Mouse (Mus musculus): Measurements from ENCODE around the gene Apold1. TPM values are rescaled to one million over a fixed set of nuclear protein-coding genes. Genes with fewer than 3 reads are reported as not detected.

The Apold1 gene
- total and polyA plus RNA-seq, 2 experiments = 0.40 to 0.55 TPM

- no peak for TF ChIP-seq POLR2A (IDR thresholded peaks at IDR 0.05; ENCODE audit: extremely low read depth, insufficient read depth, low read length)
- no peak for DNase-seq (ENCODE audit: extremely low read depth, low read depth, low spot score)
- H3K36me3 ChIP-seq (ENCODE audit: control insufficient read depth, insufficient read depth, low read length) = peaks cover 47% of the 10 kb centered on the region
- H3K27me3 ChIP-seq (ENCODE audit: control insufficient read depth, insufficient read depth, low read length) = no peaks in the 10 kb centered on the region
- H3K9ac ChIP-seq (ENCODE audit: low read depth, low read length) = no peak overlapping the region
- WGBS = 87% methylated on average over 14 of the region's 14 CpGs
- no peak overlapping the region for H3K27ac ChIP-seq (replicated peaks; ENCODE audit: insufficient read depth, low read depth, low read length)
- no peak overlapping the region for H3K4me3 ChIP-seq (ENCODE audit: insufficient read depth, low read depth, low read length)
- no peaks in the 10 kb centered on the region for H3K79me2 ChIP-seq (ENCODE audit: control insufficient read depth, insufficient read depth, low read length)
- H3K4me1 ChIP-seq (ENCODE audit: control insufficient read depth, insufficient read depth, low read length) = no peaks in the 10 kb centered on the region
Measured at GRCm38 (mm10) chr6:135023379-135023778, 41.9 kb downstream of the Apold1 start.

- WGBS = 93% methylated on average over 1 of the region's 1 CpGs
- Histone ChIP-seq H3K27me3 (ENCODE audit: control insufficient read depth, insufficient read depth, low read length) (no peaks in the 10 kb centered on the region), H3K79me2 (ENCODE audit: control insufficient read depth, insufficient read depth, low read length) (no peaks in the 10 kb centered on the region), H3K9ac (ENCODE audit: low read depth, low read length) (no peak overlapping the region), H3K4me3 (ENCODE audit: insufficient read depth, low read depth, low read length) (no peak overlapping the region), H3K36me3 (ENCODE audit: control insufficient read depth, insufficient read depth, low read length) (peaks cover 34% of the 10 kb centered on the region), H3K4me1 (ENCODE audit: control insufficient read depth, insufficient read depth, low read length) (no peaks in the 10 kb centered on the region), H3K27ac (replicated peaks; ENCODE audit: insufficient read depth, low read depth, low read length) (no peak overlapping the region)
- DNase-seq (ENCODE audit: extremely low read depth, low read depth, low spot score) = no peak
- TF ChIP-seq CTCF (IDR thresholded peaks at IDR 0.05; ENCODE audit: low read depth, low read length) (no peak), POLR2A (IDR thresholded peaks at IDR 0.05; ENCODE audit: extremely low read depth, insufficient read depth, low read length) (no peak)
Measured at GRCm38 (mm10) chr6:135024781-135025420, 43.4 kb downstream of the Apold1 start.

GRCm38 (mm10) chr6:135026232-135026631 lies 44.7 kb downstream of the Apold1 start:
- WGBS = 5% methylated on average over 3 of the region's 3 CpGs
- DNase-seq (ENCODE audit: extremely low read depth, low read depth, low spot score) = peak; percentile 33

GRCm38 (mm10) chr6:135026755-135027154 lies 45.2 kb downstream of the Apold1 start:
- Histone ChIP-seq H3K4me1 (ENCODE audit: control insufficient read depth, insufficient read depth, low read length) (no peaks in the 10 kb centered on the region), H3K36me3 (ENCODE audit: control insufficient read depth, insufficient read depth, low read length) (peaks cover 17% of the 10 kb centered on the region), H3K27ac (replicated peaks; ENCODE audit: insufficient read depth, low read depth, low read length) (no peak overlapping the region), H3K4me3 (ENCODE audit: insufficient read depth, low read depth, low read length) (no peak overlapping the region), H3K79me2 (ENCODE audit: control insufficient read depth, insufficient read depth, low read length) (no peaks in the 10 kb centered on the region), H3K9ac (ENCODE audit: low read depth, low read length) (no peak overlapping the region), H3K27me3 (ENCODE audit: control insufficient read depth, insufficient read depth, low read length) (no peaks in the 10 kb centered on the region)
- WGBS = 70% methylated on average over 2 of the region's 2 CpGs
- DNase-seq (ENCODE audit: extremely low read depth, low read depth, low spot score) = no peak
- TF ChIP-seq POLR2A (IDR thresholded peaks at IDR 0.05; ENCODE audit: extremely low read depth, insufficient read depth, low read length) (no peak), CTCF (IDR thresholded peaks at IDR 0.05; ENCODE audit: low read depth, low read length) (no peak)

More at GRCm38 (mm10) chr6:135026232-135026631, 44.7 kb downstream of the Apold1 start:
- Histone ChIP-seq H3K4me1 (ENCODE audit: control insufficient read depth, insufficient read depth, low read length) (no peaks in the 10 kb centered on the region), H3K27me3 (ENCODE audit: control insufficient read depth, insufficient read depth, low read length) (no peaks in the 10 kb centered on the region), H3K27ac (replicated peaks; ENCODE audit: insufficient read depth, low read depth, low read length) (no peak overlapping the region), H3K4me3 (ENCODE audit: insufficient read depth, low read depth, low read length) (no peak overlapping the region), H3K9ac (ENCODE audit: low read depth, low read length) (no peak overlapping the region), H3K79me2 (ENCODE audit: control insufficient read depth, insufficient read depth, low read length) (no peaks in the 10 kb centered on the region), H3K36me3 (ENCODE audit: control insufficient read depth, insufficient read depth, low read length) (peaks cover 21% of the 10 kb centered on the region)
- no peak for TF ChIP-seq POLR2A (IDR thresholded peaks at IDR 0.05; ENCODE audit: extremely low read depth, insufficient read depth, low read length)
- TF ChIP-seq CTCF (IDR thresholded peaks at IDR 0.05; ENCODE audit: low read depth, low read length) = 0 out of 2 replicates have a peak, but pooled peaks have one; percentile 33

DNA sequence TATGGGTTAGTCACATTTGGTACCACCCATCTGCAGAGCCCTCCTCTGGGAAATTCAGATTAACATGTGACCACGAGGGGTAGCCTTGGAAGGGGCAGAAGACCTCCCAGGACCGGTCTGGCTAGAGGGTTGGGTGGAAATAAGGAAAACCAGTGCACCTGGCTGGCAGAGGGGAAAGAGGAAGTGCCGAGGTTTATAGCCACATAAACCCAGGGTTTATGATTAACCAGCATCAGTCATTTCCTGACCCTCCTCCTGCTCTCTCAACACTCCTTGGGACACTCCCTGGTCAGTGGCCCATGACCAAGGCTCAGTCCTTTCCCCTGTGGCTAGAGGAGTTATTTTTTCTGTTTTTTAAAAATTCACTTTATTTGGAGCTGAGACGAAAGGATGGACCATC lies 47.7 kb downstream of the Apold1 start:
- TF ChIP-seq CTCF (IDR thresholded peaks at IDR 0.05; ENCODE audit: low read depth, low read length) = no peak
- no peak for TF ChIP-seq POLR2A (IDR thresholded peaks at IDR 0.05; ENCODE audit: extremely low read depth, insufficient read depth, low read length)
- no peak overlapping the region for H3K27ac ChIP-seq (replicated peaks; ENCODE audit: insufficient read depth, low read depth, low read length)
- WGBS = 39% methylated on average over 4 of the region's 4 CpGs
- no peak overlapping the region for H3K4me3 ChIP-seq (ENCODE audit: insufficient read depth, low read depth, low read length)
- no peaks in the 10 kb centered on the region for H3K36me3 ChIP-seq (ENCODE audit: control insufficient read depth, insufficient read depth, low read length)
- H3K9ac ChIP-seq (ENCODE audit: low read depth, low read length) = no peak overlapping the region
- H3K4me1 ChIP-seq (ENCODE audit: control insufficient read depth, insufficient read depth, low read length) = no peaks in the 10 kb centered on the region
- H3K79me2 ChIP-seq (ENCODE audit: control insufficient read depth, insufficient read depth, low read length) = no peaks in the 10 kb centered on the region
- peak; percentile 57 for DNase-seq (ENCODE audit: extremely low read depth, low read depth, low spot score)
- no peaks in the 10 kb centered on the region for H3K27me3 ChIP-seq (ENCODE audit: control insufficient read depth, insufficient read depth, low read length)

Other genes with a start within 250 kb of the Apold1 start
- gene Dusp16, start 189.1 kb upstream of the Apold1 start, total RNA-seq (2014; rRNA removed) = 19.7 and 21.1 TPM in 2 replicates
- 17.4 and 20.0 TPM in 2 replicates for gene Dusp16, start 189.1 kb upstream of the Apold1 start, polyA plus RNA-seq (2012; rRNA removed)
- gene Crebl2, start 151.6 kb upstream of the Apold1 start, total RNA-seq (2014; rRNA removed) = 48.5 and 49.5 TPM in 2 replicates
- 20.9 and 23.2 TPM in 2 replicates for gene Crebl2, start 151.6 kb upstream of the Apold1 start, polyA plus RNA-seq (2012; rRNA removed)
- 4.7 and 4.8 TPM in 2 replicates for gene Gpr19, start 83.1 kb upstream of the Apold1 start, total RNA-seq (2014; rRNA removed)
- 4.9 and 6.9 TPM in 2 replicates for gene Gpr19, start 83.1 kb upstream of the Apold1 start, polyA plus RNA-seq (2012; rRNA removed)
- gene Cdkn1b, start 61.3 kb upstream of the Apold1 start, total RNA-seq (2014; rRNA removed) = 14.4 and 16.2 TPM in 2 replicates
- 7.1 and 8.6 TPM in 2 replicates for gene Cdkn1b, start 61.3 kb upstream of the Apold1 start, polyA plus RNA-seq (2012; rRNA removed)
- 25.6 and 26.7 TPM in 2 replicates for gene Ddx47, start 29.9 kb downstream of the Apold1 start, total RNA-seq (2014; rRNA removed)
- 22.2 and 26.4 TPM in 2 replicates for gene Ddx47, start 29.9 kb downstream of the Apold1 start, polyA plus RNA-seq (2012; rRNA removed)
- gene Gprc5a, start 83.9 kb downstream of the Apold1 start, total RNA-seq (2014; rRNA removed) = not detected in 2 replicates
- gene Gprc5a, start 83.9 kb downstream of the Apold1 start, polyA plus RNA-seq (2012; rRNA removed) = 0.11 and 0.22 TPM in 2 replicates
- gene Gprc5d, start 136.6 kb downstream of the Apold1 start, total RNA-seq (2014; rRNA removed) = not detected in 2 replicates
- 0.17 TPM in 1 of 2 replicates, not detected in the other for gene Gprc5d, start 136.6 kb downstream of the Apold1 start, polyA plus RNA-seq (2012; rRNA removed)
- 14.8 and 15.3 TPM in 2 replicates for gene Fam234b, start 216.3 kb downstream of the Apold1 start, total RNA-seq (2014; rRNA removed)
- 14.8 and 15.1 TPM in 2 replicates for gene Fam234b, start 216.3 kb downstream of the Apold1 start, polyA plus RNA-seq (2012; rRNA removed)
- 282 and 334 TPM in 2 replicates for gene Hebp1, start 216.3 kb downstream of the Apold1 start, total RNA-seq (2014; rRNA removed)
- gene Hebp1, start 216.3 kb downstream of the Apold1 start, polyA plus RNA-seq (2012; rRNA removed) = 290 and 317 TPM in 2 replicates

All from liver, adult 2 months (tissue).